Mouse (Mus musculus): Measurements from ENCODE around the gene Vrk1. TPM values are rescaled to one million over a fixed set of nuclear protein-coding genes. Genes with fewer than 3 reads are reported as not detected.

The Vrk1 gene
- polyA plus RNA-seq, 1 experiment, result 15.8 TPM

DNA sequence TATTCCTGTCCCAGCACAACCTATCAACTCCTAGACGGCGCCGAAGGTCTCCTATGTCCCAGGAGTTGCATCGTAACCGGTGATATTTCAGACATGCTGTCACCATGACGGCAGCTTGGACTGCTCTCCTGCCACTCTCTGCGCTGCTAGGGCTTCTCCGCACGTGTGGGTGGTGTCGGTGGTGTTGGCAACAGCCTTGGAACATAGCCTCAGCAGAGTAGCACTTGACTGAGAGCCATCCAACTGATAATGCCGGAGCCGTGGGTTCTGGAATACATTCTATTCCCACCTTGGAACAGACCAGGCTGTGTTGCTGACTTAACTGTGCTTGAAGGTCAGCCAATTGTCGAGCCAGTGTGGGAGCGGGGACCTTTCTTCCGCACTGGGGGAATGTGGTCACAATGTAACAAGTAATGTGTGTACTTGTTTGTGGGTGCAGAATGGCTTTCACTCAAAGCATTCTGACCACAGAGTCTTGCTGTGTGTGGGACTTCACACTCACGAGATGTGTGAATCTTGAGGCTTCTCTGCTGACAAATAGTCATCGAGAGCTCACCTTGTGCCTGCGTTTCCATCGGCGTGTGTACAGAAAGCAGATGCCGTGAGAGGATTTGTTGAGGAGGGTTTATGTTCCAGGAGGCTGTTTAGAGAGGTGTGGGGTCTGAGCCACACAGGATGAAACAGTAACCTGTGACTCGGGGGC is 1.5 kb upstream of the Vrk1 start:
- no peaks in the 10 kb centered on the region for H3K36me3 ChIP-seq (ENCODE audit: control insufficient read depth, insufficient read depth, low read length)
- 96% methylated on average over 22 of the region's 22 CpGs for WGBS
- DNase-seq, result no peak
- no peak for TF ChIP-seq POLR2A (IDR thresholded peaks at IDR 0.05; ENCODE audit: control insufficient read depth, extremely low read depth, insufficient read depth, low read length, poor library complexity)
- no peak for TF ChIP-seq CTCF (IDR thresholded peaks at IDR 0.05; ENCODE audit: borderline replicate concordance, control insufficient read depth, extremely low read depth, insufficient read depth, low read length, poor library complexity)
- H3K27me3 ChIP-seq (ENCODE audit: control insufficient read depth, insufficient read depth, low read length), result no peaks in the 10 kb centered on the region
- 0 out of 2 replicates have a peak, but pooled peaks cover 3% of the 10 kb centered on the region for H3K4me1 ChIP-seq (replicated peaks; ENCODE audit: control insufficient read depth, insufficient read depth, low read length)
- H3K27ac ChIP-seq (ENCODE audit: control insufficient read depth, insufficient read depth, low read length), result no peak overlapping the region
- no peak overlapping the region for H3K4me3 ChIP-seq (ENCODE audit: control insufficient read depth, insufficient read depth, low read length)

DNA sequence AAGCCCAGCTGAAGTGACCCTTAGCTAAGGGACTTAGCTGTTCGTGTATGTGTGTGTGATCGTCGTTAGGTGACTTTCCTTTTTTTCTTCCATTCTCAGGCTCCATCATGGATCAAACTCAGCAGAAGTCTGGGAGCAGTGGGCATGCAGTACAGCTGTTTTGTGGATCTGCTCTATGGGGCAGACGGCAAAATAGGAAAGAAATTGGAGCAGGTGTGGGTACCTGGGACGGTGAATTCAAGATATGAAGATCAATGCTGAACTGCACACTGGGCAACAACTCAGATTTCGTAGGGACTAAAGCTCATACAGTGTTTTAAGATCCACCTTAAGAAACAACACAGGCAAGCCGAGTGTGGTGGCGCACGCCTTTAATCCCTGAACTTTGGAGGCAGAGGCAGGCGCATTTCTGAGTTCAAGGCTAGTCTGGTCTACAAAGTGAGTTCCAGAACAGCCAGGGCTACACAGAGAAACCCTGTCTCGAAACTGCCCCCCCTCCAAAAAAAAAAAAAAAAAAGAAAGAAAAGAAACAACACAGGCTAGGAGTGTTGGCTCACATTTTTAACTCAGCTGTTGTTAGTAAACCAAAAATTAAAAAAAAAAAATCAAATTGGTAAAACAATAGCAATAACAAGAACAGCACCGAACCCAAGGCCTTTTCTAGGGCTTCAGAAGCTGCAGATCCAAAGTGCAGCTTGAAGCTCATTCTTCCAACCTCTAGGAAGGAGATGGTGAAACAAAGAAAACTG is 732 bp upstream of the Vrk1 start:
- Histone ChIP-seq H3K36me3 (ENCODE audit: control insufficient read depth, insufficient read depth, low read length) (no peaks in the 10 kb centered on the region), H3K4me3 (ENCODE audit: control insufficient read depth, insufficient read depth, low read length) (no peak overlapping the region), H3K4me1 (replicated peaks; ENCODE audit: control insufficient read depth, insufficient read depth, low read length) (0 out of 2 replicates have a peak, but pooled peaks cover 3% of the 10 kb centered on the region), H3K27ac (ENCODE audit: control insufficient read depth, insufficient read depth, low read length) (no peak overlapping the region), H3K27me3 (ENCODE audit: control insufficient read depth, insufficient read depth, low read length) (no peaks in the 10 kb centered on the region)
- WGBS, result 84% methylated on average over 12 of the region's 12 CpGs
- no peak for DNase-seq
- TF ChIP-seq CTCF (IDR thresholded peaks at IDR 0.05; ENCODE audit: borderline replicate concordance, control insufficient read depth, extremely low read depth, insufficient read depth, low read length, poor library complexity) (no peak), POLR2A (IDR thresholded peaks at IDR 0.05; ENCODE audit: control insufficient read depth, extremely low read depth, insufficient read depth, low read length, poor library complexity) (no peak)

DNA sequence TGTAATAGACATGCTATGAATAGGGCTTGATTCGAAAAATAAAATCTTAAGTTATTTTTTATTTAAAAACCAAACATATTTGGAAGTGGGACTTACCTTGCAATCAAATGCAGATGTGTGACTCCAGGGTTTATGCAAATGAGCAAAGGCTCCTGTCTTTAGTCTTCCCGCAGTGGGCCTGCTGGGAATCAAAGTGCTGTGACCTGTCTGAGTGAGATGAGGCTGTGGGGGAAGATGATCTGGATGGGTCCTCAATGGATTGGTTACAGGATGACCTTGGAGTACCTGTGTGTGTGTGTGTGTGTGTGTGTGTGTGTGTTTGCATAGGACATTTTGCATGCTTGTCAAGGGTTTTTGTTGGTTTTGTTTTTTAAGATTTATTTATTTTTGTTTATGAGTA is 2.1 kb downstream of the Vrk1 start:
- Histone ChIP-seq H3K27ac (ENCODE audit: control insufficient read depth, insufficient read depth, low read length) (no peak overlapping the region), H3K27me3 (ENCODE audit: control insufficient read depth, insufficient read depth, low read length) (no peaks in the 10 kb centered on the region), H3K4me3 (ENCODE audit: control insufficient read depth, insufficient read depth, low read length) (no peak overlapping the region), H3K36me3 (ENCODE audit: control insufficient read depth, insufficient read depth, low read length) (no peaks in the 10 kb centered on the region), H3K4me1 (replicated peaks; ENCODE audit: control insufficient read depth, insufficient read depth, low read length) (0 out of 2 replicates have a peak, but pooled peaks cover 3% of the 10 kb centered on the region)
- WGBS, result 99% methylated on average over 2 of the region's 2 CpGs
- TF ChIP-seq POLR2A (IDR thresholded peaks at IDR 0.05; ENCODE audit: control insufficient read depth, extremely low read depth, insufficient read depth, low read length, poor library complexity) (no peak), CTCF (IDR thresholded peaks at IDR 0.05; ENCODE audit: borderline replicate concordance, control insufficient read depth, extremely low read depth, insufficient read depth, low read length, poor library complexity) (no peak)
- DNase-seq, result no peak

DNA sequence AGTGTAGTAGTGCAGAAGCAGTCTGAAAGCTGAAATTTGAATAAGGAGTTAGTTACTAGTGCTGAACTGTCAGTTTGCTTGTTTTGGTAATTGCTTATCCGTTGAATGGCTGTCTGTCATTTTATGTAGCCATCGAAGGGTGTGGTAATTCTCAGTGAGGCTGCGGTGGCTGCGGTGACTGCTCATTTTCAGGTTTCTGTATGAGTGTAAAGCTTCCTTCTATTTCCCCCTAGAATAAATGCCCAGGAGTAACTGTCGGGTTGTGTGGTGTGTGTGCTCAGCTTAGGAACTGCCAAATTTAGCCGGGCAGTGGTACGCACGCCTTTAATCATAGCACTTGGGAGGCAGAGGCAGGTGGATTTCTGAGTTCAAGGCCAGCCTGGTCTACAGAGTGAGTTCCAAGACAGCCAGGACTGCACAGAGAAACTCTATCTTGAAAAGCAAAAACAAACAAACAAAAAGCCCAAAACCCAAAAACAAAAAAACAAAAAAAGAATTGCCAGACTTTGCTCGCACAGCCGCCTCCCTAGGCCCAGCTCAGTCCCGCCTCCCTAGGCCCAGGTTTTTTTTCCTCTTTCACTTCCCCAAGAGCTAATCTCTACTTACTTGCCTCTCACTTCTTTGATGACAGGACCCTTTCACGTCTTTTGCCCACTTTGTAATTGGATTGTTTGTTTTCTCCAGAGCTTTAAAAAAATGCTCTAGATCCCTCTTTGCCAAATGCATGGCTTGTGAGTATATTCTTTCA is 6.4 kb downstream of the Vrk1 start:
- TF ChIP-seq POLR2A (IDR thresholded peaks at IDR 0.05; ENCODE audit: control insufficient read depth, extremely low read depth, insufficient read depth, low read length, poor library complexity) (no peak), CTCF (IDR thresholded peaks at IDR 0.05; ENCODE audit: borderline replicate concordance, control insufficient read depth, extremely low read depth, insufficient read depth, low read length, poor library complexity) (no peak)
- Histone ChIP-seq H3K36me3 (ENCODE audit: control insufficient read depth, insufficient read depth, low read length) (no peaks in the 10 kb centered on the region), H3K27me3 (ENCODE audit: control insufficient read depth, insufficient read depth, low read length) (no peaks in the 10 kb centered on the region), H3K4me3 (ENCODE audit: control insufficient read depth, insufficient read depth, low read length) (no peak overlapping the region), H3K27ac (ENCODE audit: control insufficient read depth, insufficient read depth, low read length) (no peak overlapping the region), H3K4me1 (replicated peaks; ENCODE audit: control insufficient read depth, insufficient read depth, low read length) (no peaks in the 10 kb centered on the region)
- no peak for DNase-seq
- 82% methylated on average over 12 of the region's 12 CpGs for WGBS

DNA sequence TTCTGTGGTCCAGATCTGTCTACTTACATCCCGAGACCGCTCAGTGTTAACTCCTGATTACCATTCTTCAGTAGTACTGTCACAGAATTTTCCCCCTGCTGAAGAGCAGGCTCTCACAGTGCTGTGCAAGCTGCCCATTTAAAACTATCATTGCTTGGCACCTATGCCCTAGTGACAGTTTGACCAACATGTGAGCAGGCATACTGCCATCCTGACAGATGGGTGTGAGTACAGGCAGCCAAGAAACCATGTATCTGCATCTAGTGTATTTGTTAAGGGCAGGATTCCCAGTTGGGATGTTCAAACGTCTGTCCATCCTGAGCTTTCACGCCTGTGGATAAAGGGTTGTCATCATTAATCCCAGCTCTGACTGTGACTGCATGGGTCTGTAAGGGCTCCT is 10.0 kb downstream of the Vrk1 start:
- H3K4me1 ChIP-seq (replicated peaks; ENCODE audit: control insufficient read depth, insufficient read depth, low read length), result no peaks in the 10 kb centered on the region
- H3K27ac ChIP-seq (ENCODE audit: control insufficient read depth, insufficient read depth, low read length), result no peak overlapping the region
- WGBS, result 96% methylated on average over 4 of the region's 4 CpGs
- no peak overlapping the region for H3K4me3 ChIP-seq (ENCODE audit: control insufficient read depth, insufficient read depth, low read length)
- H3K36me3 ChIP-seq (ENCODE audit: control insufficient read depth, insufficient read depth, low read length), result no peaks in the 10 kb centered on the region
- TF ChIP-seq CTCF (IDR thresholded peaks at IDR 0.05; ENCODE audit: borderline replicate concordance, control insufficient read depth, extremely low read depth, insufficient read depth, low read length, poor library complexity) (no peak), POLR2A (IDR thresholded peaks at IDR 0.05; ENCODE audit: control insufficient read depth, extremely low read depth, insufficient read depth, low read length, poor library complexity) (no peak)
- no peak for DNase-seq
- H3K27me3 ChIP-seq (ENCODE audit: control insufficient read depth, insufficient read depth, low read length), result no peaks in the 10 kb centered on the region

DNA sequence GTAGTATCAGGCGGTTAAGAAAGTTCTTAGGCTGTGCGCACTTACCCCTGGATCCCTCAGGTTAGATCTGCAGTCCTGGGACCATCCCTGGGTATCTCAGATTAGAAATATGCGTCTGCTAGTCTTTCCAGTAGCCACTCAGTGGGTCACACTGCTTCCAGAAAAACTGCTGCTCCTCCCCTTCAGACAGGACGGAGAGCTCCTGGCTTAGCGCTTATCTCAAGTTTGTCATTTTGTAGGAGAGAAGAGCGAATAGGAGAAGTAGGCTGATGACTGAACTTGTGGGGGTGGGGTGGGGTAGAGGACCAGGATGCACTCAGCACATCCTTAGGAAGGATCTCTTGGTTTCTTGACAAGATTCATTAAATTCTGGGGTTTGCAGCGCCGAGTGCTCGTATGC is 13.6 kb downstream of the Vrk1 start:
- Histone ChIP-seq H3K27me3 (ENCODE audit: control insufficient read depth, insufficient read depth, low read length) (no peaks in the 10 kb centered on the region), H3K4me1 (replicated peaks; ENCODE audit: control insufficient read depth, insufficient read depth, low read length) (peaks cover 7% of the 10 kb centered on the region; the same call in 1 of the 2 replicates), H3K36me3 (ENCODE audit: control insufficient read depth, insufficient read depth, low read length) (no peaks in the 10 kb centered on the region), H3K27ac (ENCODE audit: control insufficient read depth, insufficient read depth, low read length) (no peak overlapping the region), H3K4me3 (ENCODE audit: control insufficient read depth, insufficient read depth, low read length) (no peak overlapping the region)
- DNase-seq, result no peak
- 98% methylated on average over 9 of the region's 9 CpGs for WGBS
- TF ChIP-seq CTCF (IDR thresholded peaks at IDR 0.05; ENCODE audit: borderline replicate concordance, control insufficient read depth, extremely low read depth, insufficient read depth, low read length, poor library complexity) (no peak), POLR2A (IDR thresholded peaks at IDR 0.05; ENCODE audit: control insufficient read depth, extremely low read depth, insufficient read depth, low read length, poor library complexity) (no peak)

Measured in thymus, adult 2 months (tissue).